8 mouse cellular contexts compared by ENCODE assay signal in the genomic region with DNA sequence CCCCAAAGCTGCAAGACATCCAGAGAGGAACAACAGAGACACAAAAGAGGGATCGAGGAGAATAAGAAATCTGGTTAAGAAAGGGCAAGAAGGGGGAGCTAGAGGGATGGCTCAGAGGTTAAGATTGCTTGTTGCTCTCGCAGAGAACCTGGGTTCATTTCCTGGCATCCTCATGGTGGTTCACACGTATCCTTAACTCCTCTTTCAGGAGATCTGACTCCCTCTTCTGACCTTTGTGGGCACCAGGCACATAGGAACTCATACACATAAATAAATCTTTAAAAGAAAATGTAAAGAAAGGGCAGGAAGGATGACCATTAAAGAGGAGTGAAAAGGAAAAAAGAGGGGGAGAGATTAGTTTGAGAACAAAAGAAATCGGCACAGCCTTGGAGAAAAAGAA. TPM values are rescaled to one million over a fixed set of nuclear protein-coding genes. Genes with fewer than 3 reads are reported as not detected.
DNase-seq lines count a peak whose midpoint lies in the region; ATAC-seq and TF ChIP-seq lines count a peak whose summit lies in the region.

No protein-coding gene starts in this region.

- no peaks in the 10 kb centered on the region for H3K27me3 ChIP-seq in heart, postnatal 0 days (ENCODE audit: control insufficient read depth, insufficient read depth, low read length)
- H3K27me3 ChIP-seq in hindbrain, embryonic 13.5 days: no peaks in the 10 kb centered on the region
- peaks cover 9% of the 10 kb centered on the region; the same call in 1 of the 2 replicates for H3K27me3 ChIP-seq in midbrain, embryonic 15.5 days (replicated peaks)

- 0 out of 2 replicates have a peak overlapping the region, but pooled peaks have one; percentile 38 for H3K4me3 ChIP-seq in heart, postnatal 0 days (ENCODE audit: low read depth, low read length)
- peak overlapping the region; percentile 39; the same call in 1 of the 2 replicates for H3K4me3 ChIP-seq in hindbrain, embryonic 13.5 days
- peak overlapping the region; percentile 37 for H3K4me3 ChIP-seq in midbrain, embryonic 15.5 days

- H3K4me2 ChIP-seq in heart, postnatal 0 days (ENCODE audit: low read depth, low read length): peak overlapping the region; percentile 53
- H3K4me2 ChIP-seq in hindbrain, embryonic 13.5 days: peak overlapping the region; percentile 53
- peak overlapping the region; percentile 50 for H3K4me2 ChIP-seq in midbrain, embryonic 15.5 days

- TF ChIP-seq CTCF in heart, postnatal 0 days (IDR thresholded peaks at IDR 0.05; ENCODE audit: low read depth): no peak

- H3K9ac ChIP-seq in heart, postnatal 0 days (replicated peaks; ENCODE audit: low read depth, low read length): no peak overlapping the region
- H3K9ac ChIP-seq in hindbrain, embryonic 13.5 days: 0 out of 2 replicates have a peak overlapping the region, but pooled peaks have one; percentile 58
- peak overlapping the region; percentile 24; the same call in 1 of the 2 replicates for H3K9ac ChIP-seq in midbrain, embryonic 15.5 days

- WGBS in heart, postnatal 0 days: 31% methylated on average over 4 of the region's 4 CpGs
- 9% methylated on average over 4 of the region's 4 CpGs for WGBS in hindbrain, embryonic 13.5 days
- WGBS in midbrain, embryonic 15.5 days: 4% methylated on average over 4 of the region's 4 CpGs

- H3K27ac ChIP-seq in heart, postnatal 0 days (ENCODE audit: low read depth): 0 out of 2 replicates have a peak overlapping the region, but pooled peaks have one; percentile 2
- no peak overlapping the region for H3K27ac ChIP-seq in hindbrain, embryonic 13.5 days
- no peak overlapping the region for H3K27ac ChIP-seq in midbrain, embryonic 15.5 days

- no peaks in the 10 kb centered on the region for H3K9me3 ChIP-seq in heart, postnatal 0 days (replicated peaks; ENCODE audit: control insufficient read depth, low read length)
- H3K9me3 ChIP-seq in hindbrain, embryonic 13.5 days: no peaks in the 10 kb centered on the region
- no peaks in the 10 kb centered on the region for H3K9me3 ChIP-seq in midbrain, embryonic 15.5 days

- ATAC-seq in heart, postnatal 0 days (ENCODE audit: insufficient read depth, low read depth): no peak
- ATAC-seq in hindbrain, embryonic 13.5 days (ENCODE audit: low FRiP score): no peak; the same call in 1 of the 2 replicates
- ATAC-seq in midbrain, embryonic 15.5 days (replicated peaks): peak; percentile 28
- ATAC-seq in inflammation-experienced regulatory T-cells, adult 6 months: no peak

- H3K4me1 ChIP-seq in heart, postnatal 0 days (ENCODE audit: control insufficient read depth, insufficient read depth): peaks cover 8% of the 10 kb centered on the region; the same call in 1 of the 2 replicates
- H3K4me1 ChIP-seq in hindbrain, embryonic 13.5 days (replicated peaks): peaks cover 3% of the 10 kb centered on the region; the same call in 1 of the 2 replicates
- H3K4me1 ChIP-seq in midbrain, embryonic 15.5 days: peaks cover 12% of the 10 kb centered on the region; the same call in 1 of the 2 replicates

- TF ChIP-seq EP300 in heart, postnatal 0 days (IDR thresholded peaks at IDR 0.05; ENCODE audit: low read depth): no peak

- no peak for DNase-seq in heart, postnatal 0 days (ENCODE audit: low spot score)
- DNase-seq in heart, adult 18-20 months: no peak
- DNase-seq in embryo, embryonic 10.5 days (ENCODE audit: low spot score): peak; percentile 63
- DNase-seq in natural killer cell, adult 2 months (ENCODE audit: low spot score in 2 of 2): no peak
- DNase-seq in lung, postnatal 14 days: no peak

- no peaks in the 10 kb centered on the region for H3K36me3 ChIP-seq in heart, postnatal 0 days (replicated peaks; ENCODE audit: control insufficient read depth, insufficient read depth, low read length)
- no peaks in the 10 kb centered on the region for H3K36me3 ChIP-seq in hindbrain, embryonic 13.5 days
- no peaks in the 10 kb centered on the region for H3K36me3 ChIP-seq in midbrain, embryonic 15.5 days (replicated peaks)

RNA-seq across cellular contexts. Expression of gene Tenm4, which starts 18.6 kb away (rescaled TPM):
- 3.9 and 5.9 TPM in 2 replicates for total RNA-seq in heart, postnatal 0 days (2014; rRNA removed; ENCODE audit: low replicate concordance)
- 1.4 and 2.3 TPM in 2 replicates for polyA plus RNA-seq in heart, postnatal 0 days (2015; fragmentation: Nextera tagmentation; extraction: Ambion mirVana)
- total RNA-seq in heart, adult 18-20 months (2021): 1 to 10 TPM; 1.2 to 2.2 TPM
- 33.1 and 33.3 TPM in 2 replicates for polyA plus RNA-seq in hindbrain, embryonic 13.5 days (2015; fragmentation: Nextera tagmentation; extraction: Ambion mirVana)
- polyA plus RNA-seq in midbrain, embryonic 15.5 days (2015; fragmentation: Nextera tagmentation; extraction: Ambion mirVana): 46.9 and 52.7 TPM in 2 replicates
- under 1 TPM in 1 of 3 experiments, not detected in 2; 0.05 TPM for polyA plus RNA-seq in inflammation-experienced regulatory T-cells, adult 6 months (2017; shearing (Covaris generic))

Comparison
In these comparisons a context has a peak if more than half of its experiments do, and no peak if none do; other contexts are left out.
1. RNA of gene Tenm4, which starts 18.6 kb away (polyA plus RNA-seq): 46.9 to 52.7 TPM in midbrain, embryonic 15.5 days and 33.1 to 33.3 TPM in hindbrain, embryonic 13.5 days; 1.4 to 2.3 TPM in heart, postnatal 0 days and 0.05 TPM in inflammation-experienced regulatory T-cells, adult 6 months; every median in the first group is over 10 times any median in the second.
2. Peak in every context shown above with its lines, with median percentiles within 50 percentile points of each other: H3K4me2 ChIP-seq and H3K4me3 ChIP-seq.